Mouse (Mus musculus): ENCODE measurements at regions not wholly inside any gene's neighbourhood (a gene's known extent, or its start where the extent isn't known, plus 50 kb on each side); places are given as distances from the start of the nearest gene placed in this dataset.

DNA sequence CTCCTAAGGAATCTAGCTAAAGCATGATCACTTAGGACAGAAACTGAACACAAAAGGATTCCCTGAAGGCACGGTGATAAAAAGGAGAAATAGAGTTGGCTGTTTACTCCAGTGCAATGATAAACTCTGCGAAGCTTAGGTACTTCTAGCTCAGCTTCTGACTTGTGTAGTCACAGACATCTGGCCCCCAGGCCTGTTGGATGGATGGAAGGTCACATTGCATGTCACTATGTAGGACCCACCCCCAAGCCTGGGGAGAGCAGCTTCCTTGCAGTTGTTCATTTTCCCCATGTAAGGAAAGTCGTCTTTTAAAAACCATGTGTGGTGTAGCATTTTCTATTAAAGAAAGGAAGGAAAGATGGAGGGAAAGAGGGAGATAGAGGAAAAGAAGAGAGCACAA is 623.0 kb upstream of the Cdh11 start:
- TF ChIP-seq CTCF (IDR thresholded peaks at IDR 0.05; ENCODE audit: borderline replicate concordance, control insufficient read depth, extremely low read depth, insufficient read depth, low read length, poor library complexity) (no peak), POLR2A (IDR thresholded peaks at IDR 0.05; ENCODE audit: control insufficient read depth, extremely low read depth, insufficient read depth, low read length, poor library complexity) (no peak)

Data from thymus, adult 2 months (tissue).